Mouse (Mus musculus) intestine, embryonic 14.5 days (tissue): ENCODE results near the gene Homez. TPM values are rescaled to one million over a fixed set of nuclear protein-coding genes. Genes with fewer than 3 reads are reported as not detected.

Experiments
- ATAC-seq: fragments of 200-750 bp; cut with Nextera tagmentation; replicated peaks from 2 replicates; pipeline ENCODE4 v1.8.0; 2017; ENCODE audit warnings: low read depth, moderate number of reproducible peaks, moderate TSS enrichment, moderate library complexity; ENCODE audit not compliant: low FRiP score, low TSS enrichment
- DNase-seq: peaks from one replicate; pipeline ENCODE4 v3.0.0-alpha.2; 2018; ENCODE audit warnings: low spot score
- H3K27ac ChIP-seq: fragments of 300-500 bp; sonication (generic); 2 replicates; pipeline ENCODE4 v1.5.1; 2014; ENCODE audit warnings: low read depth, mild to moderate bottlenecking, control low read depth
- H3K27me3 ChIP-seq: fragments of 300-500 bp; sonication (generic); replicated peaks from 2 replicates; pipeline ENCODE4 v1.6.1; 2014; ENCODE audit warnings: low read length, control low read depth; ENCODE audit not compliant: control insufficient read depth, insufficient read depth
- H3K36me3 ChIP-seq: fragments of 300-500 bp; sonication (generic); 2 replicates; pipeline ENCODE4 v1.6.1; 2014; ENCODE audit warnings: low read length, control low read depth; ENCODE audit not compliant: control insufficient read depth, insufficient read depth
- H3K4me1 ChIP-seq: fragments of 300-500 bp; sonication (generic); replicated peaks from 2 replicates; pipeline ENCODE4 v1.6.1; 2014; ENCODE audit warnings: low read length, control low read depth, mixed read lengths; ENCODE audit not compliant: control insufficient read depth, insufficient read depth
- H3K4me2 ChIP-seq: fragments of 300-500 bp; sonication (generic); 2 replicates; pipeline ENCODE4 v1.6.1; 2014; ENCODE audit warnings: low read length
- H3K4me3 ChIP-seq: fragments of 300-500 bp; sonication (generic); 2 replicates; pipeline ENCODE4 v1.5.1; 2014; ENCODE audit warnings: low read depth, low read length, control low read depth, mixed read lengths
- H3K9ac ChIP-seq: fragments of 300-500 bp; sonication (generic); 2 replicates; pipeline ENCODE4 v1.6.1; 2014; ENCODE audit warnings: mild to moderate bottlenecking, low read length
- H3K9me3 ChIP-seq: fragments of 300-500 bp; sonication (generic); 2 replicates; pipeline ENCODE4 v1.6.1; 2016; ENCODE audit warnings: low read length, control low read depth; ENCODE audit not compliant: control insufficient read depth
- WGBS: fragments of 180-500 bp; shearing (Covaris S2); extraction: QIAGEN DNeasy Blood & Tissue Kit; methylation state at CpG from one replicate; pipeline ENCODE4 v1.1.7; 2014; 5-methylcytosine and 5-hydroxymethylcytosine counted together
- polyA plus RNA-seq: library from polyadenylated mRNA; unstranded; fragments of >200 nt; fragmentation: Nextera tagmentation; extraction: Ambion mirVana; gene quantifications from 2 replicates; pipeline ENCODE4 v1.2.1, GENCODE M21; 2014

Homez gene
- polyA plus RNA-seq, 1 experiment from 2014 or later, result 7.4 TPM

- no peaks in the 10 kb centered on the region for H3K9me3 ChIP-seq
- no peak overlapping the region for H3K4me3 ChIP-seq
- no peaks in the 10 kb centered on the region for H3K4me1 ChIP-seq
- no peak overlapping the region for H3K27ac ChIP-seq
- no peaks in the 10 kb centered on the region for H3K27me3 ChIP-seq
- H3K36me3 ChIP-seq, result no peaks in the 10 kb centered on the region
- no peak overlapping the region for H3K4me2 ChIP-seq
- WGBS, result 65% methylated on average over 2 of the region's 2 CpGs
- H3K9ac ChIP-seq, result no peak overlapping the region
- 0 out of 2 replicates have a peak, but pooled peaks have one; percentile 32 for ATAC-seq
- DNase-seq, result no peak
Observed at GRCm38 (mm10) chr14:54822301-54822700, 48.5 kb downstream of the Homez start.

DNA sequence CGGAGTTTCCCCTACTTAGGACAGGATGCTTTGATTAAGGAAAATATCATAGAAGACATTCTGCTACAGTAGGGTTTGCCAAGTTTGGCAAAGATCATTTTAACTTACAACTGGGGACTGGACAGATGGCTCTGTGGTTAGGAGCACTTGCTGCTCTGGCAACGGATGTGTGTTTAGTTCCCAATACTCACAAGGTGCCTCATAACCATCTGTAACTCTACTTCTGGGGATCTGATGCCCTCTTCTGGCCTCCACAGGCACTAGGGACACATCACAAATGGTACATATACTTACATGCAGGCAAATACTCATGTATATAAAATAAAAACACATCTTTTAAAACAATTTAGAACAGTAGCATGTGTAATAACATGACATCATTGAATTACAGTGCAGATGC, 53.0 kb downstream of the Homez start:
- Histone ChIP-seq H3K4me3 (no peak overlapping the region), H3K4me1 (no peaks in the 10 kb centered on the region), H3K27me3 (no peaks in the 10 kb centered on the region), H3K9me3 (no peaks in the 10 kb centered on the region), H3K27ac (no peak overlapping the region), H3K9ac (no peak overlapping the region), H3K4me2 (no peak overlapping the region), H3K36me3 (no peaks in the 10 kb centered on the region)
- 38% methylated on average over 2 of the region's 2 CpGs for WGBS
- DNase-seq (no peak), ATAC-seq (no peak)

- WGBS, result 48% methylated on average over 3 of the region's 3 CpGs
- H3K27me3 ChIP-seq, result no peaks in the 10 kb centered on the region
- no peak overlapping the region for H3K4me2 ChIP-seq
- H3K4me3 ChIP-seq, result no peak overlapping the region
- DNase-seq (no peak), ATAC-seq (no peak)
- no peaks in the 10 kb centered on the region for H3K9me3 ChIP-seq
- H3K9ac ChIP-seq, result no peak overlapping the region
- H3K4me1 ChIP-seq, result no peaks in the 10 kb centered on the region
- H3K36me3 ChIP-seq, result no peaks in the 10 kb centered on the region
- H3K27ac ChIP-seq, result no peak overlapping the region
Observed at GRCm38 (mm10) chr14:54815737-54816136, 55.0 kb downstream of the Homez start.

GRCm38 (mm10) chr14:54813991-54814390, 56.8 kb downstream of the Homez start, which contains the start of gene Rnf212b:
Gene Rnf212b (plus strand): TSS chr14:54814141.
- ATAC-seq (no peak), DNase-seq (no peak)
- Histone ChIP-seq H3K27me3 (no peaks in the 10 kb centered on the region), H3K4me2 (no peak within 1 kb of the TSS), H3K9ac (no peak within 1 kb of the TSS), H3K4me1 (no peaks in the 10 kb centered on the region), H3K27ac (no peak within 1 kb of the TSS), H3K9me3 (no peaks in the 10 kb centered on the region), H3K36me3 (no peaks in the 10 kb centered on the region), H3K4me3 (no peak within 1 kb of the TSS)
- 84% methylated on average over 29 of the region's 29 CpGs for WGBS

DNA sequence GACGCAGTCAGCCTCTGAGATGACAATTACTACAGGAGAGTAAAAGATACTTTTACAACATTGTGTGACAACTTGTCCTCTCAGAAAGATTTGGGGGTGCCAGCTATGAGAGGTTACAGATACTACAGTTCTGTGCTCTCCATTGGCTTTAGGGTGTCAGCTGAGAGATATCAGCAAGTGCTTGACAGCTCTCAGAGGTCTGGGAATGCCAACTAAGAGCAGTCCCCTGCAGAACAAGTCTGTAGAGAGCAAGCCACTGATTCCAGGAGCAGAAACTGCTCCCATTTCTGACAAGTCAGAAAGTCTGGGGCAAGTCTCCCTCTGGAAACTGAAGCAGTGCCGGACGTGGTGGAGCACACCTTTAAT, 61.1 kb downstream of the Homez start:
- ATAC-seq, result no peak
- H3K4me2 ChIP-seq, result no peak overlapping the region
- 82% methylated on average over 3 of the region's 3 CpGs for WGBS

GRCm38 (mm10) chr14:54808718-54809667, 61.8 kb downstream of the Homez start:
- no peak overlapping the region for H3K27ac ChIP-seq
- H3K27me3 ChIP-seq, result no peaks in the 10 kb centered on the region
- no peak overlapping the region for H3K4me3 ChIP-seq
- H3K4me1 ChIP-seq, result no peaks in the 10 kb centered on the region
- H3K9me3 ChIP-seq, result no peaks in the 10 kb centered on the region
- H3K9ac ChIP-seq, result no peak overlapping the region
- ATAC-seq (no peak), DNase-seq (no peak)
- no peak overlapping the region for H3K4me2 ChIP-seq
- 64% methylated on average over 4 of the region's 4 CpGs for WGBS
- H3K36me3 ChIP-seq, result no peaks in the 10 kb centered on the region

More for the DNA sequence above, 61.1 kb downstream of the Homez start:
- Histone ChIP-seq H3K4me3 (no peak overlapping the region), H3K36me3 (no peaks in the 10 kb centered on the region), H3K4me1 (no peaks in the 10 kb centered on the region), H3K9ac (no peak overlapping the region), H3K27me3 (no peaks in the 10 kb centered on the region), H3K9me3 (no peaks in the 10 kb centered on the region), H3K27ac (no peak overlapping the region)
- DNase-seq, result no peak

DNA sequence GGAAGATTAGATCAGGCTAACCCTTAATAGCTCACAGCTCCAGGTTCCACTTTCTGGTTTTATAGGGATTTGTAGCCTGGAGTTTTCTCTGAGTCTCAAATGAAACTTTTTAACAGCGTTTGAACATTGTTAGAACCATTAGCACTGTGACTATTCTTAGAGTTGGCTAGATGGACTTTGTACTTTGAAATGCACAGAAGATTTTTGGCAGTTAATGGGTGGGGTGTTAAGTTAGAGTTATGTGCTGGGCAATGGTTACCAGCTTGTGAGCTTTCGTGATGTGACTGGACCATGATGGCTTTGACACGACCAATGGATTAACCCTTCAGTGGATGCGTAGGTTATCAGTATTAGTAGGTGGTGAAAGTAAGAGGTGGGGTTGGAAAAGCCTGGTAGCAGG, 64.6 kb downstream of the Homez start:
- H3K9me3 ChIP-seq, result no peaks in the 10 kb centered on the region
- H3K9ac ChIP-seq, result no peak overlapping the region
- WGBS, result 80% methylated on average over 4 of the region's 4 CpGs
- H3K4me3 ChIP-seq, result no peak overlapping the region
- H3K4me1 ChIP-seq, result no peaks in the 10 kb centered on the region
- no peak overlapping the region for H3K4me2 ChIP-seq
- H3K27me3 ChIP-seq, result no peaks in the 10 kb centered on the region
- ATAC-seq, result no peak
- no peak for DNase-seq
- no peak overlapping the region for H3K27ac ChIP-seq
- H3K36me3 ChIP-seq, result no peaks in the 10 kb centered on the region
